Mouse (Mus musculus): Measurements from ENCODE around the gene Cpa1. TPM values are rescaled to one million over a fixed set of nuclear protein-coding genes. Genes with fewer than 3 reads are reported as not detected.

Cpa1 gene
- polyA plus RNA-seq, 1 experiment from 2014 or later: 0.16 TPM

DNA sequence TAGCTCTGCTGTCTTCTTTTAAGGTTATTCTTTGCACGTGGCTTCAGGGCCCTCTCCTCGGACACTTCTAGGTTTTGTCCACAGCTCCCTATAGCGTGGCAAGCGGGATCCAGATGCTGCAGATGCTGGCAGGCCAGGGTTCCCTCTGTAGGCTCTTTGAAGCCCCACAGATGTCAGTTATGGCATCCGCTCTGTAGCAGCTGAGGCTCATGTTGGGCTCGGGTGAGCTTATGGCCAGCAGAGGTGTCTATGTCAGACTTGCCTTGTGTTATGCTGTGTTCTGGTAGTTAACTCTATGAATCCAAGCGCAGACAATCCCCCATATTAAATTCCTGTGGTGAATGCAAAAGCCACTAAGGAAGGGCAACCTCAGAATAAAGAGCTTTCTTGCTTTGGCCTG is 41.4 kb downstream of the Cpa1 start:
- no peak for DNase-seq (ENCODE audit: low spot score)
- H3K4me3 ChIP-seq: no peak overlapping the region
- peaks cover 65% of the 10 kb centered on the region for H3K4me1 ChIP-seq (replicated peaks)
- H3K36me3 ChIP-seq: no peaks in the 10 kb centered on the region
- H3K27ac ChIP-seq: peak overlapping the region; percentile 71; the same call in 1 of the 2 replicates
- no peaks in the 10 kb centered on the region for H3K9me3 ChIP-seq
- no peaks in the 10 kb centered on the region for H3K27me3 ChIP-seq (ENCODE audit: insufficient read depth, poor library complexity, severe bottlenecking)
- WGBS: 74% methylated on average over 7 of the region's 7 CpGs

DNA sequence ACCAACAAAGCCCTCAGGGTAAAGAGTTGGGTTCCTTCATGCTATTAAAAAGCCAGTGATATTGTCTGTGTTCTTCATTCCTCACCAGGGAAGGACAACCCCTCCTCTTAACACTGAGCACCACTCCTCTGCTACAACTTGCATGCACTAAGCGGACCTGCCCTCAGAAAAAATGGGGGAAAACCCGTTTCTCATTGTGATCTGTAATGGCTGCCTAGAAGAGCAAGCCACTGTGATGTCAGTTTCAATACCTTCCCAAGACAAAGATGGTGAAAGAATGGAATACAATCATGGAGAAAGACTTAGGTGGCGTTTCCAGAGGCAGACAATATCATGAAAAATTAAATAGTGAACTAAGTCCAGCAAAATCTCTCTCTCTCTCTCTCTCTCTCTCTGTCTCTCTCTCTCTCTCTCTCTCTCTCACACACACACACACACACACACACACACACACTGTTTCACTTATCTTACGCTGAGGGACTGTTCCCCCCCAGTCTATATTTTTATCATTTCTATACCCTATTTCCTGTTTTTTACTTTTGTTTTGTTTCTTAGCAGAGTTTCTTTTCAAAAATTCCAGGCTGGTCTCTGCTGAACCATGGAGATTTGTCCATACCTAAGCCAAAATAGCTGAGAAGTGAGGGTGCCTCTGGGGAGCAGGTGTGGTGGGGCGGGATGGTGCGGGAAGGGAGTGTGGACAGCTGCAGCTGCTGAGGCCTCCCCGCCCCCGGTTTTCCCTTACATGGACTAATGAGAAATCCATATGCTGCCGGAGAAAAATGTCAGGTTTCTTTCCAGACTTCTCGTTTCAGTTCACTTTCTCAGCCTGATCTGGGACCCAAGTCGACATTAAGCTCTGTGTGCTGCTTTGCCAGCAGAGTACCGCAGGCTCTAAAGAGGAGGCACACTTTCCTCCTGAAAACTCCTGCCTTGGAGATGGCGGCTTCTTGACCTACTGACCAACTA is 43.2 kb downstream of the Cpa1 start:
- no peaks in the 10 kb centered on the region for H3K27me3 ChIP-seq (ENCODE audit: insufficient read depth, poor library complexity, severe bottlenecking)
- H3K9me3 ChIP-seq: no peaks in the 10 kb centered on the region
- WGBS: 69% methylated on average over 13 of the region's 13 CpGs
- DNase-seq (ENCODE audit: low spot score): no peak
- peak overlapping the region; percentile 81 for H3K27ac ChIP-seq
- H3K36me3 ChIP-seq: no peaks in the 10 kb centered on the region
- H3K4me3 ChIP-seq: no peak overlapping the region
- peaks cover 54% of the 10 kb centered on the region for H3K4me1 ChIP-seq (replicated peaks)

DNA sequence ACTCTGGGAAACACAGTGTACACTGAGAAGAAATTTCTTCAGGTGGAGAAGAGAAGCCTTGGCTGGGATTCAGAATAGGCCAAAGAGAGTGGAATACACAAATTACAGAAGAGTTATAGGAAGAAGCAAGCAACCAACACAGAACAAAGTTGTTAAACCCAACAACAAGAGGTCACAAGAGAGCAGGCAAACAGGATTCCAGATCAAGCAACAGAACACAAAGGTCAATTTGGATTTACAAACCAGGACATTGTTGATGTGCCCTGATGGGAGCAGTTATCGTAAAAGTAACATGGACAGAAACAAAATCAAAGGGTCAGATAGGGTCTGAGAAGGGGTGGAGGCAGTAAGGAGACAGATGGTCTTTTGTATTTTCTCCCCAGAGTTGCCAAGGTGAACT is 45.6 kb downstream of the Cpa1 start:
- no peak for DNase-seq (ENCODE audit: low spot score)
- Histone ChIP-seq H3K9me3 (no peaks in the 10 kb centered on the region), H3K27me3 (ENCODE audit: insufficient read depth, poor library complexity, severe bottlenecking) (no peaks in the 10 kb centered on the region), H3K4me3 (no peak overlapping the region), H3K36me3 (no peaks in the 10 kb centered on the region), H3K27ac (no peak overlapping the region), H3K4me1 (replicated peaks) (peaks cover 35% of the 10 kb centered on the region)
- 79% methylated on average over 1 of the region's 1 CpGs for WGBS

DNA sequence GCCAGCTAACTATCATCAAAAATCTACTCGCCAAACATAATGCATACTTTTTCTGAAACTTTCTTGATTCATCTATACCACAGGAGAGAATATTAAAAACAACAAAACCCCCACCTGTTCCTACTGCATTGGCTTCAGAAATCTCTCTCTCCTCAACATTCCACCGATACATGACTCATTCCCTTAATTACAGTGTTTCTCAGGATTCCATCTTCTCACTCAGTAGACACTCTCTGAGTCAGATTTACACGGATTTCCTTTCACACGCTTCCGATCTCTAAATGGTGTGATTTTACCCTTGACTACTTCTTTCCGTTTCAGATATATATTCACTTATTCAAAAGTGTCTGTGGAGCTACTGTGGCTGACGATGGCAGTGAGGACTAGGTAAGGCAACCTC is 48.2 kb downstream of the Cpa1 start:
- Histone ChIP-seq H3K36me3 (no peaks in the 10 kb centered on the region), H3K4me3 (no peak overlapping the region), H3K27ac (no peak overlapping the region), H3K27me3 (ENCODE audit: insufficient read depth, poor library complexity, severe bottlenecking) (no peaks in the 10 kb centered on the region), H3K4me1 (replicated peaks) (peaks cover 16% of the 10 kb centered on the region), H3K9me3 (no peaks in the 10 kb centered on the region)
- WGBS: 93% methylated on average over 7 of the region's 7 CpGs
- no peak for DNase-seq (ENCODE audit: low spot score)

DNA sequence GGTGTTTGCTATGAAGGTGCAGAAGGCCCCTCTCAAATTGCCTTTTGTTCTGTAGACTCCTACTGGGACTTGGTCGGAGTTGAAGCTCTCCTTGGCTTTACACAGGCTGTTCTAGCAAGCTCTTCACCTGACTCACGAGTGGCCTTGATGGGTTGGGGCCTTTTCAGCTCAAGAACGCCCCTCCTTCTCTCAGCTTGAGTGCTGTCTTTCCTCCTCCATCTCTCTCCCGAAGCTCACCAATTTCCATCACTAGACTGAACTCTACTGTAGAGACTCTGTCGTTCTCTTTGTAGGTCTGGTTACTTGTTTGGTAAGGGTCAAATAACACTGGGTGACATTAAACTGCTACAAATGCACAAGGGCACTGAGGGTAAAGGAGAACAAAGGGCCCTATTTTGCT is 53.8 kb downstream of the Cpa1 start:
- no peaks in the 10 kb centered on the region for H3K9me3 ChIP-seq
- H3K4me1 ChIP-seq (replicated peaks): peaks cover 29% of the 10 kb centered on the region
- H3K36me3 ChIP-seq: no peaks in the 10 kb centered on the region
- DNase-seq (ENCODE audit: low spot score): no peak
- WGBS: 72% methylated on average over 5 of the region's 5 CpGs
- H3K4me3 ChIP-seq: peak overlapping the region; percentile 62
- peak overlapping the region; percentile 98 for H3K27ac ChIP-seq
- H3K27me3 ChIP-seq (ENCODE audit: insufficient read depth, poor library complexity, severe bottlenecking): no peaks in the 10 kb centered on the region

DNA sequence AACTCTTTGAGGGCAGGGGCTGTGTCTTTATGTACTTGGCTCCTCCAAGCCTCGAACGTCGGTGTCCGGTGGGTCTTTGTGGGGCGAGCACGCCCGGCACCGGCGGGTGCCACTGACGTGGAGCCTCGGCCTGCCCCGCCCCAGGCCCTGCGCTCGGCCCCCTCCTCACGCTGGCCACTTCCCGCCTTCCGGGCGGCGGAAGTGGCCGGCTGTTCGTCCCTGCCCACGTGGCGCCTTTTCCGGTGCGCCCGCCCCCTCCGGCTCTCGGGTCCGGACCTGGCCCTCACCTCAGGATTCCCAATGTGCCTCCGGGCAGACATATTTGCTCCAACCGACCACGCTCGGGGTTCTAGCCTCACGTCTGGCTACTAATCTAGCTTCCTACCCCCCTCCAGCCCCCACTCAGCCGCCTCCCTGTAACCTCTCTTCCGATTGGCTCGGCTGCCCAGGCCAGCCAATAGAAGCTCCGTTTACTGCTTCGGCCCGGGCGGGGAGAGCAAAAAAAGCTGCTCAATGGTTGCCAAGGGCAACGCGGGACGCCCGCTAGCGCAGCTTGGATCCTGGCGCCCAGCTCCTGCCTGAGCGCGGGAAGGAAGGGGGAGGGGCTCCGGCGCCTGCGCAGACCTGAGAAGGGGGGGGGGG is 54.5 kb downstream of the Cpa1 start, which contains the start of gene Cep41:
Gene Cep41 (minus strand): TSS at position 400 of the 642 bp plus-strand sequence.
- Histone ChIP-seq H3K9me3 (no peaks in the 10 kb centered on the region), H3K4me1 (replicated peaks) (peaks cover 29% of the 10 kb centered on the region), H3K4me3 (peak within 1 kb of the TSS; percentile 62), H3K27ac (peak within 1 kb of the TSS; percentile 98), H3K27me3 (ENCODE audit: insufficient read depth, poor library complexity, severe bottlenecking) (no peaks in the 10 kb centered on the region), H3K36me3 (no peaks in the 10 kb centered on the region)
- DNase-seq (ENCODE audit: low spot score): peak; percentile 98
- under 1% methylated on average over 52 of the region's 52 CpGs for WGBS

DNA sequence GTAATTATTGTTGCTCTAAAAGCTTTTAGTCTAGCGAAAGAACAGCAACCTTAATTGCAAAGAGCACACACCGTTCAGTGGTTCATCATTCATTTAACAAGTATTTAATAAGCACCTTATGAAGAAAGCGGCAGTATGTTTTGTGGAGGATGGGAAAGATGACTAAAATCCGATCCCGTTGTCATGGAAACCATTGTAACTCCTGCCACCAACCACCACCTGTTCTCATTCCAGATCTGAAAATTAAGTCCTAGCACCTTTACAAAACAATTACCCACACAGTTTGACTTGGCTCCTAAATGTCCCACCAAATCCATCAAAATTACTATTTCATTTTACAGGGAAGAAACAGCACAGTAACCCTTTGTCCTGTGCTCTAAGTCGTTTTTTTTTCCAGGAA is 55.2 kb downstream of the Cpa1 start:
- H3K4me3 ChIP-seq: peak overlapping the region; percentile 62
- no peaks in the 10 kb centered on the region for H3K36me3 ChIP-seq
- no peaks in the 10 kb centered on the region for H3K9me3 ChIP-seq
- 42% methylated on average over 6 of the region's 6 CpGs for whole genome bisulfite sequencing
- peak overlapping the region; percentile 98 for H3K27ac ChIP-seq
- peaks cover 29% of the 10 kb centered on the region for H3K4me1 ChIP-seq (replicated peaks)
- H3K27me3 ChIP-seq (ENCODE audit: insufficient read depth, poor library complexity, severe bottlenecking): no peaks in the 10 kb centered on the region
- DNase-seq (ENCODE audit: low spot score): no peak

Other genes starting within 250 kb of the Cpa1 start
- gene Zc3hc1, start 248.2 kb upstream of the Cpa1 start, polyA plus RNA-seq (2016; fragmentation: Nextera tagmentation; extraction: Ambion mirVana): 74.9 and 76.1 TPM in 2 replicates
- gene Klhdc10, start 237.3 kb upstream of the Cpa1 start, polyA plus RNA-seq (2016; fragmentation: Nextera tagmentation; extraction: Ambion mirVana): 26.1 and 29.2 TPM in 2 replicates
- gene Tmem209, start 129.4 kb upstream of the Cpa1 start, polyA plus RNA-seq (2016; fragmentation: Nextera tagmentation; extraction: Ambion mirVana): 38.3 and 40.3 TPM in 2 replicates
- gene Ssmem1, start 129.4 kb upstream of the Cpa1 start, polyA plus RNA-seq (2016; fragmentation: Nextera tagmentation; extraction: Ambion mirVana): 0.34 and 0.35 TPM in 2 replicates
- 19.6 and 20.0 TPM in 2 replicates for gene Cpa2, start 97.6 kb upstream of the Cpa1 start, polyA plus RNA-seq (2016; fragmentation: Nextera tagmentation; extraction: Ambion mirVana)
- gene Cpa4, start 70.8 kb upstream of the Cpa1 start, polyA plus RNA-seq (2016; fragmentation: Nextera tagmentation; extraction: Ambion mirVana): 1.4 and 2.5 TPM in 2 replicates
- gene Cpa5, start 28.2 kb upstream of the Cpa1 start, polyA plus RNA-seq (2016; fragmentation: Nextera tagmentation; extraction: Ambion mirVana): 0.08 and 0.44 TPM in 2 replicates
- 16.0 and 19.0 TPM in 2 replicates for gene Cep41, start 54.5 kb downstream of the Cpa1 start, polyA plus RNA-seq (2016; fragmentation: Nextera tagmentation; extraction: Ambion mirVana)
- 1,257 and 1,613 TPM in 2 replicates for gene Mest, start 84.3 kb downstream of the Cpa1 start, polyA plus RNA-seq (2016; fragmentation: Nextera tagmentation; extraction: Ambion mirVana)